Mouse (Mus musculus): ENCODE data around the gene Vmn2r59. TPM values are rescaled to one million over a fixed set of nuclear protein-coding genes. Genes with fewer than 3 reads are reported as not detected.
"Not testable (repeated sequence)": the region's sequence is repeated elsewhere in the genome, so short reads cannot be mapped to it uniquely, and the experiment has no call there.

Gene Vmn2r59
- total RNA-seq (2021) = not detected
- long read RNA-seq, experiment 1 = 0 reads
- long read RNA-seq, experiment 2 = 0 reads

- DNase-seq (ENCODE audit: low spot score in 2 of 2) = no peak
Observed at GRCm38 (mm10) chr7:42058923-42059322, at the start of gene Vmn2r59. Gene Vmn2r59 (minus strand): TSS chr7:42059023.

GRCm38 (mm10) chr7:42107470-42107869, 48.6 kb upstream of the Vmn2r59 start, which contains the start of gene Vmn2r60:
Gene Vmn2r60 (plus strand): TSS chr7:42107770.
- DNase-seq (ENCODE audit: low spot score in 2 of 2) = no peak

- not testable (repeated sequence) for DNase-seq (ENCODE audit: low spot score in 2 of 2)
Observed at GRCm38 (mm10) chr7:42107061-42107460, 48.2 kb upstream of the Vmn2r59 start.

Other genes starting within 250 kb of the Vmn2r59 start
- not detected for gene Vmn2r58, start 186.3 kb downstream of the Vmn2r59 start, total RNA-seq (2021)
- gene Vmn2r60, start 48.7 kb upstream of the Vmn2r59 start, total RNA-seq (2021) = under 1 TPM; 0.05 to 0.07 TPM
- gene Vmn2r61, start 201.0 kb upstream of the Vmn2r59 start, total RNA-seq (2021) = not detected